Mouse (Mus musculus) intestine, postnatal 0 days (tissue): ENCODE data around the gene Wdfy3. TPM values are rescaled to one million over a fixed set of nuclear protein-coding genes. Genes with fewer than 3 reads are reported as not detected.
"Not testable (repeated sequence)": the region's sequence is repeated elsewhere in the genome, so short reads cannot be mapped to it uniquely, and the experiment has no call there.

ENCODE experiments used
- ATAC-seq: fragments of 200-750 bp; cut with Nextera tagmentation; 2 replicates; pipeline ENCODE4 v1.8.0; 2017; ENCODE audit warnings: mild to moderate bottlenecking, moderate TSS enrichment, moderate library complexity
- H3K27ac ChIP-seq: fragments of 300-500 bp; sonication (generic); 2 replicates; pipeline ENCODE4 v1.5.1; 2014; ENCODE audit warnings: mild to moderate bottlenecking, low read depth, low read length, moderate library complexity
- H3K27me3 ChIP-seq: fragments of 300-500 bp; sonication (generic); replicated peaks from 2 replicates; pipeline ENCODE4 v1.6.1; 2014; ENCODE audit warnings: low read length, mixed read lengths; ENCODE audit not compliant: control insufficient read depth, insufficient read depth
- H3K36me3 ChIP-seq: fragments of 300-500 bp; sonication (generic); 2 replicates; pipeline ENCODE4 v1.6.1; 2014; ENCODE audit warnings: mild to moderate bottlenecking, moderate library complexity; ENCODE audit not compliant: control insufficient read depth, insufficient read depth
- H3K4me1 ChIP-seq: fragments of 300-500 bp; sonication (generic); replicated peaks from 2 replicates; pipeline ENCODE4 v1.6.1; 2014; ENCODE audit warnings: antibody characterized with exemption, low read length, mixed read lengths; ENCODE audit not compliant: control insufficient read depth, insufficient read depth
- H3K4me2 ChIP-seq: fragments of 300-500 bp; sonication (generic); replicated peaks from 2 replicates; pipeline ENCODE4 v1.6.1; 2014; ENCODE audit warnings: low read depth, mild to moderate bottlenecking, moderate library complexity
- H3K4me3 ChIP-seq: fragments of 300-500 bp; sonication (generic); 2 replicates; pipeline ENCODE4 v1.5.1; 2014; ENCODE audit warnings: low read depth, low read length
- H3K9ac ChIP-seq: fragments of 300-500 bp; sonication (generic); 2 replicates; pipeline ENCODE4 v1.6.1; 2014; ENCODE audit warnings: mild to moderate bottlenecking, low read depth, low read length
- H3K9me3 ChIP-seq: fragments of 300-500 bp; sonication (generic); 2 replicates; pipeline ENCODE4 v1.6.1; 2016; ENCODE audit warnings: mixed run types; ENCODE audit not compliant: control insufficient read depth
- CTCF ChIP-seq: sonication (generic); IDR thresholded peaks from 2 replicates; pipeline ENCODE4 v1.5.1; 2016; ENCODE audit warnings: low read depth, mild to moderate bottlenecking, control low read depth, antibody characterized with exemption, moderate library complexity
- WGBS: fragments of 180-500 bp; shearing (Covaris S2); extraction: QIAGEN DNeasy Blood & Tissue Kit; methylation state at CpG from one replicate; pipeline ENCODE4 v1.1.7; 2014; 5-methylcytosine and 5-hydroxymethylcytosine counted together
- polyA plus RNA-seq: library from polyadenylated mRNA; unstranded; fragments of >200 nt; fragmentation: Nextera tagmentation; extraction: Ambion mirVana; gene quantifications from 2 replicates; pipeline ENCODE4 v1.2.1, GENCODE M21; 2015

Gene Wdfy3
- polyA plus RNA-seq, 1 experiment from 2014 or later = 7.0 TPM

- H3K36me3 ChIP-seq = peaks cover 67% of the 10 kb centered on the region
- ATAC-seq = no peak
- H3K9me3 ChIP-seq = no peaks in the 10 kb centered on the region
- no peak overlapping the region for H3K27ac ChIP-seq
- no peak overlapping the region for H3K4me2 ChIP-seq
- no peak for TF ChIP-seq CTCF
- WGBS = 94% methylated on average over 10 of the region's 10 CpGs
- H3K27me3 ChIP-seq = no peaks in the 10 kb centered on the region
- H3K4me3 ChIP-seq = no peak overlapping the region
- no peak overlapping the region for H3K9ac ChIP-seq
- H3K4me1 ChIP-seq = no peaks in the 10 kb centered on the region
These were observed 160.3 kb downstream of the Wdfy3 start for GRCm38 (mm10) chr5:101909468-101909867.

- no peak for TF ChIP-seq CTCF
- no peak for ATAC-seq
- no peaks in the 10 kb centered on the region for H3K4me1 ChIP-seq
- H3K4me3 ChIP-seq = no peak overlapping the region
- 91% methylated on average over 3 of the region's 3 CpGs for WGBS
- H3K9ac ChIP-seq = no peak overlapping the region
- H3K9me3 ChIP-seq = no peaks in the 10 kb centered on the region
- H3K4me2 ChIP-seq = no peak overlapping the region
- H3K27me3 ChIP-seq = no peaks in the 10 kb centered on the region
- H3K27ac ChIP-seq = no peak overlapping the region
- peaks cover 75% of the 10 kb centered on the region for H3K36me3 ChIP-seq
These were observed 164.1 kb downstream of the Wdfy3 start for GRCm38 (mm10) chr5:101905624-101906023.

- not testable (repeated sequence) for H3K9ac ChIP-seq, H3K27me3 ChIP-seq, H3K4me1 ChIP-seq, H3K9me3 ChIP-seq, H3K27ac ChIP-seq, H3K4me2 ChIP-seq, ATAC-seq, H3K4me3 ChIP-seq
- WGBS = 87% methylated on average over 4 of the region's 4 CpGs
- H3K36me3 ChIP-seq = peaks cover 76% of the 10 kb centered on the region
These were observed 164.9 kb downstream of the Wdfy3 start for GRCm38 (mm10) chr5:101904841-101905240.

- Histone ChIP-seq H3K9ac (no peak overlapping the region), H3K4me1 (no peaks in the 10 kb centered on the region), H3K36me3 (peaks cover 73% of the 10 kb centered on the region), H3K27me3 (no peaks in the 10 kb centered on the region), H3K4me2 (no peak overlapping the region), H3K4me3 (no peak overlapping the region), H3K9me3 (no peaks in the 10 kb centered on the region), H3K27ac (no peak overlapping the region)
- no peak for TF ChIP-seq CTCF
- 97% methylated on average over 1 of the region's 1 CpGs for WGBS
- ATAC-seq = no peak
These were observed 167.0 kb downstream of the Wdfy3 start for GRCm38 (mm10) chr5:101902686-101903085.

- no peak for ATAC-seq
- no peaks in the 10 kb centered on the region for H3K9me3 ChIP-seq
- H3K36me3 ChIP-seq = peaks cover 77% of the 10 kb centered on the region
- H3K4me3 ChIP-seq = no peak overlapping the region
- TF ChIP-seq CTCF = no peak
- H3K27ac ChIP-seq = no peak overlapping the region
- H3K4me2 ChIP-seq = no peak overlapping the region
- H3K27me3 ChIP-seq = no peaks in the 10 kb centered on the region
- H3K9ac ChIP-seq = no peak overlapping the region
- H3K4me1 ChIP-seq = no peaks in the 10 kb centered on the region
- 92% methylated on average over 15 of the region's 15 CpGs for WGBS
These were observed 169.7 kb downstream of the Wdfy3 start for GRCm38 (mm10) chr5:101899981-101900380.

- WGBS = 96% methylated on average over 11 of the region's 11 CpGs
- Histone ChIP-seq H3K9me3 (no peaks in the 10 kb centered on the region), H3K4me3 (no peak overlapping the region), H3K9ac (no peak overlapping the region), H3K4me2 (no peak overlapping the region), H3K27me3 (no peaks in the 10 kb centered on the region), H3K27ac (no peak overlapping the region), H3K36me3 (peaks cover 83% of the 10 kb centered on the region), H3K4me1 (no peaks in the 10 kb centered on the region)
- ATAC-seq = no peak
- TF ChIP-seq CTCF = no peak
These were observed 172.9 kb downstream of the Wdfy3 start for GRCm38 (mm10) chr5:101896784-101897183.
